Mouse (Mus musculus): ENCODE data around the gene Plcg2.

DNA sequence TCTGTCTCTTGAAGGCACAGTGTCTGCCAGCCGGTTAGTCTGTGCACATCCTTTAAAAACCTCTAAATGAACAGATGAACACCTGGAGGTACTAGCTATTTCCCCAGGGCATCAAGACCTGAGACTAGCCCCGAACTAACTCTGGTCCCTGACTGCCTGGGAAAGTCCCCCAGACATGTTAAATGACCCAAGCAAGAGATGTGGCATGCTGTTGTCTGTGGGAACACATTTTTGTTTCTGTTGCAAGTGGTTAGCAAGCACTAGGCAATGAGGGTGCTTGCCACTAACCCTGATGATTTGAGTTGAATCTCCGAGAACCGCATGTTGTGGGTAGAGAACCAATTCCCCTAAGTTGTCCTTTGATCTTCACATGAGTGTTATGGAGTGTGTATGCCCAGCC is 25.8 kb upstream of the Plcg2 start:
- TF ChIP-seq CTCF (IDR thresholded peaks at IDR 0.05; ENCODE audit: extremely low read depth, insufficient read depth, low read length): no peak
- no peak for TF ChIP-seq POLR2A (IDR thresholded peaks at IDR 0.05; ENCODE audit: extremely low read depth, insufficient read depth, low read length)

All from cortical plate, adult 2 months (tissue).